Mouse (Mus musculus): ENCODE data around the gene Khdc4. TPM values are rescaled to one million over a fixed set of nuclear protein-coding genes. Genes with fewer than 3 reads are reported as not detected.
A peak's percentile ranks its signal among the peaks of the same experiment; 100 is the strongest.

The Khdc4 gene
- total and polyA plus RNA-seq, 2 experiments from 2014 or later, result 66.1 to 74.4 TPM

- WGBS, result 65% methylated on average over 7 of the region's 8 CpGs
These were observed 1.2 kb upstream of the Khdc4 start for GRCm38 (mm10) chr3:88684236-88684979.

GRCm38 (mm10) chr3:88685958-88686451 lies 402 bp downstream of the Khdc4 start:
- no peaks in the 10 kb centered on the region for H3K27me3 ChIP-seq (ENCODE audit: insufficient read depth, low read length)
- H3K4me1 ChIP-seq (ENCODE audit: insufficient read depth, low read length), result peaks cover 9% of the 10 kb centered on the region; the same call in 1 of the 2 replicates
- DNase-seq (ENCODE audit: low spot score), result peak; percentile 80
- WGBS, result under 1% methylated on average over 44 of the region's 45 CpGs
- peaks cover 20% of the 10 kb centered on the region for H3K36me3 ChIP-seq (ENCODE audit: insufficient read depth, low read length)
- H3K27ac ChIP-seq, result peak overlapping the region; percentile 99
- H3K9me3 ChIP-seq (ENCODE audit: low read length), result no peaks in the 10 kb centered on the region
- peak overlapping the region; percentile 97 for H3K9ac ChIP-seq (replicated peaks; ENCODE audit: low read length)
- TF ChIP-seq CTCF (IDR thresholded peaks at IDR 0.05; ENCODE audit: low read depth), result peak; percentile 52
- peak overlapping the region; percentile 88 for H3K4me2 ChIP-seq (ENCODE audit: low read depth, low read length)
- H3K4me3 ChIP-seq (ENCODE audit: low read length), result peak overlapping the region; percentile 95
- peak; percentile 75 for ATAC-seq

More at GRCm38 (mm10) chr3:88684236-88684979, 1.2 kb upstream of the Khdc4 start:
- Histone ChIP-seq H3K4me3 (ENCODE audit: low read length) (peak overlapping the region; percentile 95), H3K36me3 (ENCODE audit: insufficient read depth, low read length) (peaks cover 5% of the 10 kb centered on the region; the same call in 1 of the 2 replicates), H3K4me1 (ENCODE audit: insufficient read depth, low read length) (peaks cover 9% of the 10 kb centered on the region; the same call in 1 of the 2 replicates), H3K4me2 (ENCODE audit: low read depth, low read length) (peak overlapping the region; percentile 88), H3K9ac (replicated peaks; ENCODE audit: low read length) (no peak overlapping the region), H3K27ac (peak overlapping the region; percentile 99; the same call in 1 of the 2 replicates), H3K9me3 (ENCODE audit: low read length) (no peaks in the 10 kb centered on the region), H3K27me3 (ENCODE audit: insufficient read depth, low read length) (no peaks in the 10 kb centered on the region)
- DNase-seq (ENCODE audit: low spot score) (no peak), ATAC-seq (no peak)
- TF ChIP-seq CTCF (IDR thresholded peaks at IDR 0.05; ENCODE audit: low read depth), result peak; percentile 2; the same call in 1 of the 2 replicates

GRCm38 (mm10) chr3:88686734-88687611 lies 1.4 kb downstream of the Khdc4 start:
- WGBS, result 45% methylated on average over 13 of the region's 13 CpGs
- ATAC-seq, result no peak

GRCm38 (mm10) chr3:88689079-88689478 lies 3.5 kb downstream of the Khdc4 start:
- Histone ChIP-seq H3K4me3 (ENCODE audit: low read length) (no peak overlapping the region), H3K9me3 (ENCODE audit: low read length) (no peaks in the 10 kb centered on the region), H3K27me3 (ENCODE audit: insufficient read depth, low read length) (no peaks in the 10 kb centered on the region), H3K4me2 (ENCODE audit: low read depth, low read length) (no peak overlapping the region), H3K36me3 (ENCODE audit: insufficient read depth, low read length) (peaks cover 35% of the 10 kb centered on the region), H3K9ac (replicated peaks; ENCODE audit: low read length) (no peak overlapping the region), H3K27ac (no peak overlapping the region), H3K4me1 (ENCODE audit: insufficient read depth, low read length) (peaks cover 9% of the 10 kb centered on the region; the same call in 1 of the 2 replicates)
- no peak for DNase-seq (ENCODE audit: low spot score)
- ATAC-seq, result no peak
- no peak for TF ChIP-seq CTCF (IDR thresholded peaks at IDR 0.05; ENCODE audit: low read depth)
- WGBS, result 87% methylated on average over 5 of the region's 5 CpGs

More at GRCm38 (mm10) chr3:88686734-88687611, 1.4 kb downstream of the Khdc4 start:
- DNase-seq (ENCODE audit: low spot score), result no peak
- TF ChIP-seq CTCF (IDR thresholded peaks at IDR 0.05; ENCODE audit: low read depth), result no peak
- Histone ChIP-seq H3K27me3 (ENCODE audit: insufficient read depth, low read length) (no peaks in the 10 kb centered on the region), H3K4me3 (ENCODE audit: low read length) (peak overlapping the region; percentile 95), H3K36me3 (ENCODE audit: insufficient read depth, low read length) (peaks cover 22% of the 10 kb centered on the region), H3K4me2 (ENCODE audit: low read depth, low read length) (peak overlapping the region; percentile 88), H3K9me3 (ENCODE audit: low read length) (no peaks in the 10 kb centered on the region), H3K4me1 (ENCODE audit: insufficient read depth, low read length) (peaks cover 9% of the 10 kb centered on the region; the same call in 1 of the 2 replicates), H3K27ac (peak overlapping the region; percentile 99; the same call in 1 of the 2 replicates), H3K9ac (replicated peaks; ENCODE audit: low read length) (peak overlapping the region; percentile 97)

- no peak for DNase-seq (ENCODE audit: low spot score)
- H3K4me1 ChIP-seq (ENCODE audit: insufficient read depth, low read length), result no peaks in the 10 kb centered on the region
- no peak overlapping the region for H3K4me2 ChIP-seq (ENCODE audit: low read depth, low read length)
- no peaks in the 10 kb centered on the region for H3K27me3 ChIP-seq (ENCODE audit: insufficient read depth, low read length)
- no peak overlapping the region for H3K4me3 ChIP-seq (ENCODE audit: low read length)
- TF ChIP-seq CTCF (IDR thresholded peaks at IDR 0.05; ENCODE audit: low read depth), result no peak
- H3K9me3 ChIP-seq (ENCODE audit: low read length), result no peaks in the 10 kb centered on the region
- no peak for ATAC-seq
- no peak overlapping the region for H3K9ac ChIP-seq (replicated peaks; ENCODE audit: low read length)
- peaks cover 80% of the 10 kb centered on the region for H3K36me3 ChIP-seq (ENCODE audit: insufficient read depth, low read length)
- no peak overlapping the region for H3K27ac ChIP-seq
These were observed 9.9 kb downstream of the Khdc4 start for GRCm38 (mm10) chr3:88695545-88695944.

GRCm38 (mm10) chr3:88698051-88698450 lies 12.4 kb downstream of the Khdc4 start:
- ATAC-seq (no peak), DNase-seq (ENCODE audit: low spot score) (no peak)
- Histone ChIP-seq H3K9me3 (ENCODE audit: low read length) (no peaks in the 10 kb centered on the region), H3K4me1 (ENCODE audit: insufficient read depth, low read length) (no peaks in the 10 kb centered on the region), H3K4me3 (ENCODE audit: low read length) (no peak overlapping the region), H3K36me3 (ENCODE audit: insufficient read depth, low read length) (peaks cover 84% of the 10 kb centered on the region), H3K27ac (no peak overlapping the region), H3K9ac (replicated peaks; ENCODE audit: low read length) (no peak overlapping the region), H3K27me3 (ENCODE audit: insufficient read depth, low read length) (no peaks in the 10 kb centered on the region), H3K4me2 (ENCODE audit: low read depth, low read length) (no peak overlapping the region)
- WGBS, result 95% methylated on average over 1 of the region's 1 CpGs
- no peak for TF ChIP-seq CTCF (IDR thresholded peaks at IDR 0.05; ENCODE audit: low read depth)
